Mouse (Mus musculus) layer of hippocampus, adult 9-10 months (tissue): ENCODE data around the gene Clcf1.
A peak's percentile ranks its signal among the peaks of the same experiment; 100 is the strongest.

Experiments
- DNase-seq: peaks from one replicate; pipeline ENCODE4 v3.0.0; 2022; ENCODE audit warnings: low spot score

Gene Clcf1

GRCm38 (mm10) chr19:4193129-4193528 is 20.9 kb upstream of the Clcf1 start:
- no peak for DNase-seq

DNA sequence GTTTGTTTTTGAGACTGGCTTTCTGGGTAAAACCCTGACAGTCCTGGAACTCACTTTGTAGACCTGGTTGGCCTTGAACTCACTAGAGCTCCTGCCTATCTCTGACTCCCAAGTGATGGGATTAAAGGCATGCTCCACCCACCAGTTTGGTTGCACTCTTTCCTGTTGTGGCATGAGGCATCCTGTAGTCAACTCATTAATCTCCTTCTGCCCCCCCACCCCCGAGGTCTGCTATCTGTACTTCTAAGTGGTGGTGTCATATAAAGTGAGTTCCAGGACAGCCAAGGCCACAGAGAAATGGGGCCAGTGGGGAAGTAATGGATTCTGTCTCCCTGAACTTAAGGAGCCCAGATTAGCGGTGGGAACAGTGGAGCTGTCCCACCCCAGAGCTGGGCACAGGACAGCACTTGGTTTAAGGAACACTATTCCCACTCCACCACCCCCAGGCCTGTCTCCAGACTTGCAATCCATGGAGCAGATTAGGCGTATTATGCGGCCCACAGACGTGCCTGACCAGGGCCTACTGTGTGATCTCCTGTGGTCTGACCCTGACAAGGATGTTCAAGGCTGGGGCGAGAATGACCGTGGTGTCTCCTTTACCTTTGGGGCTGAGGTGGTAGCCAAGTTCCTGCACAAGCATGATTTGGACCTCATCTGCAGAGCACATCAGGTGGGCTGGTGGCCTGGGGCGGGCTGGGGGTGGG is 19.9 kb upstream of the Clcf1 start:
- no peak for DNase-seq

- no peak for DNase-seq
These were observed 19.0 kb upstream of the Clcf1 start for GRCm38 (mm10) chr19:4194776-4195650.

DNA sequence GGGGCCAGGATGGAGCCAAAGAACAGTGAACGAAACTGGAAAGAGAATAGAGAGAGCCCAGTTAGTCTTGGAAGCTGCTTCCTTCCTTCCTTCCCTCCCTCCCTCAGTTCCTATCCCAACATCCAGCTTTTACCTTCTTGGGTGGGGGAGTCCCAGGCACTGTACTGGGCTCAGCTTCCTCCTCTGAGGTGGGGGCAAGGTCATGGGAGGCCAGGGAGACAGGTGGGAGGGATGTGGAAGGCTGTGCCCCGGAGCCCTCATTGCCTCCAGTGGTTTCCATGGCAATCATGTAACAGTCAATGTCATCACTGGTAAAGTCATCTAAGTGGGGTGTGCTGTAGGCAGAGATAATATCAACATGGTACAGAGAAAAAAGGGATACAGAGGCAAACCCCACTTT is 18.0 kb upstream of the Clcf1 start:
- DNase-seq = no peak

DNA sequence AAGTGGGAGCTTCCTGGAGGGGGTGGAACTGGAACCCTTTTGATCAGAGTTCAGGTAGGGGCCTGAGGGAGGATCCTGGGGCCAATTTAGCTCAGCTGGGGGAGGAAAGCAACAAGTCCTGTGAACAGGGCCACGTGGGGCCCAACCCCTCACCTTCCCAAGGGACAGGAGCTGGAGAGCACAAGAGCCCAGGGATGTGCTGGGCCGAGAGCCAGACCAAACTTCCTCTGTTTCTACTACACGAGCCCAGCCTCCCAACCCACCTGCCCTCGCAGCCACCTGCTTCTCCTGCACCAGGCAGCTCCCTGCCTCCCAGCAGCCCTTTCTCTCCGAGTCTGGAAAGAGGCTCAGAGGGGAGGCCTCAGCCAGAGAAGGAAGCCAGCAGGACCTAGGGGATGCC is 17.5 kb upstream of the Clcf1 start:
- DNase-seq = no peak

GRCm38 (mm10) chr19:4197180-4197579 is 16.9 kb upstream of the Clcf1 start:
- DNase-seq = no peak

GRCm38 (mm10) chr19:4201291-4201909 is 12.6 kb upstream of the Clcf1 start, which contains the start of gene Rad9a:
Gene Rad9a, minus strand, starts transcription at chr19:4201662.
- DNase-seq = peak; percentile 94

- DNase-seq = no peak
These were observed 11.9 kb upstream of the Clcf1 start for GRCm38 (mm10) chr19:4202149-4202548.

- no peak for DNase-seq
These were observed 10.9 kb upstream of the Clcf1 start for GRCm38 (mm10) chr19:4203148-4203547.

- DNase-seq = no peak
These were observed 10.3 kb upstream of the Clcf1 start for GRCm38 (mm10) chr19:4203604-4204326.

DNA sequence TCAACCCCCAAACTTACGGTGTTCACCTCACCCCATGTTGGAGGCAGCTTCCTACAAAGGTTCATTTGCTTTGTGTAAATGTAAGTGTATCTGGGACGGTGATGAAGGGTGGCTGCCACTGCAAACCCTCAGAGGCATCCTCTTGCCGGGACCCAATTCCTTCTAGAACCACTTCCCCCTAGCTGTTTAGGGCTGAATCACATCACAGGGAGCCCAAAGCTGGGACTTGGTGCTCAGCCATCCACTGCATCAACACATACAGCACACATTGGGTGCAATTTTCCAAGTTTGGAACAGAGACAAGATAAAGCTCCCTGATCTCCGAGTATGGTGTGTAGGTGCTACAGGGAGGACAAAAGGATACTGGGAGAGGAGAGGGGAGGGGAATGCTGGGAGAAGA is 9.1 kb upstream of the Clcf1 start:
- no peak for DNase-seq

- no peak for DNase-seq
These were observed 7.1 kb upstream of the Clcf1 start for GRCm38 (mm10) chr19:4206971-4207370.

DNA sequence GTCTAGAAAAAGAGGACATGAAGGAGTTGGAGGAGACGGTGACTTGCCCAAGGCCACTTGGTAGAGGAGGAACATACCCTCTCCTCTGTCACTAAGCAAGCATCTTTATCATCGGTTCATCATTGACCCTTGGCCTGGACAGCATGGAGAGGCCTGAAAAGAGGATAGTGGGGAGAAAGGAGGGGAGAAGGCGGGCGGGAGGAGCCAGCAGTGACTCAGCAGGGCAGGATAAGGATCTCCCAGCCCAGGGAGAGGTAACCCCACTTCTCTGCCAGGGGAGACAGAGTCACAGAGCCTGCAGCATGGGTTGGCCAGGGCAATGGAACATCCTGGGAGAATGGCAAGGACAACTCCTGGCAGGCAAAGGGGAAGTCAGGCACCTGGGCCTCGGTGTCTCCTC is 5.5 kb upstream of the Clcf1 start:
- no peak for DNase-seq

DNA sequence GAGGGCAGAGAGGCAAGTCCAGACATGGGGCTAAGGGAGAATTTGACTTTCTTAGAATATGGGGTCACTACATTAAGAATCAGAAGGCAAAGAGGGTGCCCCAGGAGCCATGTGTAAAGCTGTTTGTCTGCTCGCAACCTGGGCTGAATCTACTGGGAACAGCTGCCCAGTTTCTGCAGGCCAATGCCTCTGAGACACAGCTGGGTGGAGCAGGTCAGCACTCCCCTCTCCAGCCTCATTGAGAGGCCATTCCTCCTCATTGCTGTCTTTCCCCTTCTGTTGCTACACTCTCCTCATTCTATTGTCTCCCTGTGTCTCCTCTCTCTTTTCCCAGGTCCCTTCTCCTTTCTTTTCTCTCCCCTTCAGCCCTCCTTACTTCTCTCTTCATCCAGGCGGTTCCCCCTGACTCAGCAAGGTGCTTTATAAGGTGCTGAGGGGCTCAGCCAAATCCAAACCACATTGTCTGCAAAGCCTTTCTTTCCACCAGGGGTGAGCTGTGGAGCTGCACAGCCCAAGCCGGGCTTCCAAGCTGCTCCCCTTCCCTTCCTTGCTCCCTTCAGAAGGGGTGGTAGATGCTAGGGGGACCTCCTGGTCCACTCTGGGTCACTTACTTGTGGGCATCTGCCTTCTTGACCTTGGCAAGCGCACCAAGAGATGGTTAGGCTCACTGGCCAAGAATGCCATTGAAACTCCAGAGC is 2.0 kb upstream of the Clcf1 start:
- no peak for DNase-seq

GRCm38 (mm10) chr19:4213524-4213974 is 489 bp upstream of the Clcf1 start:
- DNase-seq = no peak

- no peak for DNase-seq
These were observed 873 bp downstream of the Clcf1 start for GRCm38 (mm10) chr19:4214771-4215450.

DNA sequence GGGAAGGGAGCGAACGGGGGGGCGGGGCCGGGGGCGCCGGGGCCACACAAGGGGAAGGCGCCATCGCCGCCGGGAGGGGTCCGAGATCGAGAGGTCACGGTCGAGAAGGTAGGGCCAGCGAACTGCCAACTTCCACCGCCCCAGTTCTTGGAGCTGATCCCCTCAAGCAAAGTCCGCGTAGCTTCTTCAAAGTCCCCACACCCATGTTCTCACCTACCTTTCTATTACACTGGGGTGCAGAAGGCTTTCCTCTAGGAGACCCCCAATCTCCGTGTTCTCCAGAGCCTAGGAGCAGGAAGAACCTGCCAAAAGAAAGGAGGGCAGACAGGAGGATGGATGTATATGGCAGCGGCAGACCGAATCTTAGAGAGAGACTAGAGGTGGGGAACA is 1.4 kb downstream of the Clcf1 start:
- no peak for DNase-seq

GRCm38 (mm10) chr19:4216041-4216685 is 2.1 kb downstream of the Clcf1 start:
- no peak for DNase-seq

DNA sequence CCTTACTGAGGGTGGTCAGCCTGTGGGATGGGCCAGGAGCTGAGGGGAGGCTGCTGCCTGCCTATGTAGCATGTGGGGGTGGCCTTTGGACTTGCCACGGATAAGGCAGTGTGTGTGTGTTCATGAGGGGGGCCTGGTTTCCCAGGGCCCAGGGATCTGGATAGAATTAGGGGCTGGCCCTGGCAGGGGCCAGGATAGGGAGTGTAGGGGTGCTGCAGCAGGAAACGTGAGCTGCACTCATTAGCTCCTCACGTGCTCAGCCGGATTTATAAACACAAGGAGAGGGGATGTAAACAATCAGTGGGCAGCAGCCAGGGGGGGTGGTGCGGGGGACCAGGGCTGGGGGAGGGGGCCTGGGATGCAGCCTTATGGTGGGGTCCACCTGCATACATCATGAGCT is 3.1 kb downstream of the Clcf1 start:
- DNase-seq = no peak

DNA sequence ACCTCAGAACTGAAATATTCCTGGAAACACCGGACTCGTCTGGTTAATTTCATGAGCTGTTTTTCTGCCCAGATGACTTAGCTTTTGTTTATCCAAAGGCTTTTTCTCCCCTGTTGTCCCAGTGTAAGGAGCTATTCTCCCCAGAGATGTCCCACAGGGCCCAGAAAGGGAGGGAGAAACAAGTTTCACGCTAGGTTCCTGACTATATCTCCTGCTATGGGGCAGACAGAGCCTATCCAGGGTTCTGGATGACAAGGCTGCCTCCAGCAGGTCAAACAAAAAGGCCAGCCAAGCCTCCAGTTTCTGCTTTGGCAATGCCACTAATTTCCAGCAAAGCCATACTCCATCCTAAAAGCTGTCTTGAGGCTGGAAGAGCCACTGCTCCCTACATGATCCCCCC is 3.8 kb downstream of the Clcf1 start:
- no peak for DNase-seq
